7 mouse cellular contexts compared by ENCODE assay signal in the genomic region with DNA sequence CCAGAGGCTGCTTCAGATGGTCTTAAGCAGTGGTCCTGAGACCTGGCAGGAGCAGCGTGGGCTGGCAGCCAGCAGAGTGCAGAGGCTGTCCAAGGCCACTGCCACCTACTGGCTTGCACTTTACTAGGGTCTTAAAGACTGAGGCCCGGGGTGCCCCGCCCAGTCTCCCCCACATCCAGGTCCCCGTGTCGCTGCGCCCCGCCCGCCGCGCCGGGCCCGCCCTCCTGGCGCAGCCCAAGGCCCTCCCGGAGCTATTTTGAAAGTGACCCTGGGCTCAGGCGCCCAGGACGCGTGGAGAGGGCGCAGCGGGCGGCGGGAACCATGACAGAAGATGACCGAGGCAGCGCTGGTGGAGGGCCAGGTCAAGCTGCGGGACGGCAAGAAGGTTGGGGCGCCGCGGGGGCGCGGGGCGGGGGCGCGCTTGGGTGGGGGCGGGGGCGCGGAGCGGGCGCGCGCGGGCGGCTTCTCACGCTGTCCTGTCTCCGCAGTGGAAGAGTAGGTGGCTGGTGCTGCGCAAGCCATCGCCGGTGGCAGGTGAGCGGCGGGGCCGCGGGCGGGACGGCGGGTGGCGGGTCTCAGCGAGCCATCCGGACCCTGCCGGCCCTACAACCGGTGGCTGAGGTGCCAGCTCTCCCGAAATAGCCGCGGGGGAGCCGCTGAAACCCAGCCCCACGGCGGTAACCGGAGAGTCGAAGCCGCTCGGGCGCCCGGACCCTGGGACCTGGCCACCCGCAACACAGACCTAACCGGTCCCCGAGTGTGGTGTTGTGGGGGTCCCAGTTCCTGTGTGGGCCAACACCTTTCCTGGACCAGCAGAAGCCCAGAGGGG. TPM values are rescaled to one million over a fixed set of nuclear protein-coding genes. Genes with fewer than 3 reads are reported as not detected.
A peak's percentile ranks its signal among the peaks of the same experiment; 100 is the strongest.
DNase-seq lines count a peak whose midpoint lies in the region; ATAC-seq and TF ChIP-seq lines count a peak whose summit lies in the region.

A gene (plus strand): TSS at position 163 of the 829 bp plus-strand sequence.

- DNase-seq in adrenal gland, postnatal 36 days: peak; percentile 81 to 85
- peak; percentile 46 for DNase-seq in embryo, embryonic 9.5 days (ENCODE audit: extremely low spot score)
- DNase-seq in heart, adult 11 months: peak; percentile 98
- DNase-seq in limb, embryonic 10.5 days (ENCODE audit: low spot score): peak; percentile 51
- DNase-seq in midbrain, embryonic 14.5 days: peak; percentile 72

- TF ChIP-seq CTCF in intestine, postnatal 0 days (IDR thresholded peaks at IDR 0.05; ENCODE audit: low read depth): peak; percentile 44
- TF ChIP-seq CTCF in testis, adult 2 months (IDR thresholded peaks at IDR 0.05; ENCODE audit: control insufficient read depth, insufficient read depth, insufficient replicate concordance, low read depth, low read length): no peak

- no peak for TF ChIP-seq POLR2A in testis, adult 2 months (IDR thresholded peaks at IDR 0.05; ENCODE audit: control insufficient read depth, low read depth, low read length)

- H3K27me3 ChIP-seq in intestine, postnatal 0 days (replicated peaks; ENCODE audit: control insufficient read depth, insufficient read depth, low read length): peaks cover 29% of the 10 kb centered on the region
- H3K27me3 ChIP-seq in limb, embryonic 10.5 days (ENCODE audit: low read depth, poor library complexity, severe bottlenecking): peaks cover 68% of the 10 kb centered on the region
- H3K27me3 ChIP-seq in midbrain, embryonic 14.5 days (ENCODE audit: control insufficient read depth, insufficient read depth, low read length): no peaks in the 10 kb centered on the region
- no peaks in the 10 kb centered on the region for H3K27me3 ChIP-seq in testis, adult 2 months (ENCODE audit: control insufficient read depth, insufficient read depth, low read length)

- H3K9ac ChIP-seq in intestine, postnatal 0 days (ENCODE audit: low read depth, low read length): peak within 1 kb of the TSS; percentile 46; the same call in 1 of the 2 replicates
- H3K9ac ChIP-seq in midbrain, embryonic 14.5 days (replicated peaks; ENCODE audit: low read length): peak within 1 kb of the TSS; percentile 68

- peak within 1 kb of the TSS; percentile 85 for H3K4me2 ChIP-seq in intestine, postnatal 0 days (replicated peaks; ENCODE audit: low read depth)
- H3K4me2 ChIP-seq in midbrain, embryonic 14.5 days (ENCODE audit: low read length): peak within 1 kb of the TSS; percentile 88

- no peak within 1 kb of the TSS for H3K27ac ChIP-seq in intestine, postnatal 0 days (ENCODE audit: low read depth, low read length)
- H3K27ac ChIP-seq in limb, embryonic 10.5 days: peak within 1 kb of the TSS; percentile 57; the same call in 1 of the 2 replicates
- peak within 1 kb of the TSS; percentile 49; the same call in 1 of the 2 replicates for H3K27ac ChIP-seq in midbrain, embryonic 14.5 days (replicated peaks; ENCODE audit: low read depth, low read length)
- H3K27ac ChIP-seq in testis, adult 2 months (ENCODE audit: control insufficient read depth, insufficient read depth, low read depth, low read length): no peak within 1 kb of the TSS

- H3K9me3 ChIP-seq in intestine, postnatal 0 days (ENCODE audit: control insufficient read depth): no peaks in the 10 kb centered on the region
- H3K9me3 ChIP-seq in limb, embryonic 10.5 days (replicated peaks): no peaks in the 10 kb centered on the region
- H3K9me3 ChIP-seq in midbrain, embryonic 14.5 days (ENCODE audit: control insufficient read depth, low read length): no peaks in the 10 kb centered on the region

- ATAC-seq in intestine, postnatal 0 days: 0 out of 2 replicates have a peak, but pooled peaks have one; percentile 18
- peak; percentile 66; the same call in 1 of the 2 replicates for ATAC-seq in midbrain, embryonic 14.5 days (ENCODE audit: low FRiP score, low TSS enrichment)

- H3K4me1 ChIP-seq in intestine, postnatal 0 days (replicated peaks; ENCODE audit: control insufficient read depth, insufficient read depth, low read length): no peaks in the 10 kb centered on the region
- peaks cover 13% of the 10 kb centered on the region for H3K4me1 ChIP-seq in limb, embryonic 10.5 days
- H3K4me1 ChIP-seq in midbrain, embryonic 14.5 days (ENCODE audit: control insufficient read depth, insufficient read depth, low read length): peaks cover 8% of the 10 kb centered on the region
- H3K4me1 ChIP-seq in testis, adult 2 months (ENCODE audit: control insufficient read depth, insufficient read depth, low read length): peaks cover 11% of the 10 kb centered on the region

- no peaks in the 10 kb centered on the region for H3K36me3 ChIP-seq in intestine, postnatal 0 days (ENCODE audit: control insufficient read depth, insufficient read depth)
- no peaks in the 10 kb centered on the region for H3K36me3 ChIP-seq in limb, embryonic 10.5 days
- no peaks in the 10 kb centered on the region for H3K36me3 ChIP-seq in midbrain, embryonic 14.5 days (ENCODE audit: control insufficient read depth, insufficient read depth, low read length)
- H3K36me3 ChIP-seq in testis, adult 2 months (ENCODE audit: control insufficient read depth, insufficient read depth, low read length): no peaks in the 10 kb centered on the region

- peak within 1 kb of the TSS; percentile 56 for H3K4me3 ChIP-seq in intestine, postnatal 0 days (ENCODE audit: low read depth, low read length)
- H3K4me3 ChIP-seq in limb, embryonic 10.5 days: peak within 1 kb of the TSS; percentile 64
- peak within 1 kb of the TSS; percentile 54 for H3K4me3 ChIP-seq in midbrain, embryonic 14.5 days (replicated peaks; ENCODE audit: low read depth, low read length)
- peak within 1 kb of the TSS; percentile 71 for H3K4me3 ChIP-seq in testis, adult 2 months (ENCODE audit: control insufficient read depth, low read depth, low read length)

- 1% methylated on average over 46 of the region's 74 CpGs for WGBS in intestine, postnatal 0 days
- under 1% methylated on average over 74 of the region's 74 CpGs for WGBS in limb, embryonic 10.5 days
- 2% methylated on average over 63 of the region's 74 CpGs for WGBS in midbrain, embryonic 14.5 days

RNA-seq across cellular contexts. Expression of the gene that starts here (rescaled TPM):
- 10 to 100 TPM; 10.6 to 20.9 TPM for total RNA-seq in adrenal gland, postnatal 36 days (2021)
- 0.33 and 0.50 TPM in 2 replicates for polyA plus RNA-seq in intestine, postnatal 0 days (2015; fragmentation: Nextera tagmentation; extraction: Ambion mirVana)
- polyA plus RNA-seq in limb, embryonic 10.5 days (2016; fragmentation: Nextera tagmentation; extraction: Ambion mirVana): 0.26 and 0.31 TPM in 2 replicates
- polyA plus RNA-seq in midbrain, embryonic 14.5 days (2014; fragmentation: Nextera tagmentation; extraction: Ambion mirVana): 3.6 and 6.2 TPM in 2 replicates
- polyA plus RNA-seq in testis, adult 2 months (2012; rRNA removed): 9.9 and 10.6 TPM in 2 replicates

Comparison
In these comparisons a context has a peak if more than half of its experiments do, and no peak if none do; other contexts are left out.
1. Peak in ATAC-seq, H3K4me3 ChIP-seq, H3K9ac ChIP-seq and H3K4me2 ChIP-seq in intestine, postnatal 0 days; RNA of the gene not detected or under 1 TPM.
2. Peak in DNase-seq, H3K4me3 ChIP-seq and H3K27ac ChIP-seq in limb, embryonic 10.5 days; RNA of the gene not detected or under 1 TPM.
3. DNase-seq: peak in every context shown above with its lines; median percentile 98 in heart, adult 11 months; 83 in adrenal gland, postnatal 36 days; 72 in midbrain, embryonic 14.5 days; 51 in limb, embryonic 10.5 days; 46 in embryo, embryonic 9.5 days.